Comparison of ENCODE assay signal across 8 mouse cellular contexts in the genomic region with DNA sequence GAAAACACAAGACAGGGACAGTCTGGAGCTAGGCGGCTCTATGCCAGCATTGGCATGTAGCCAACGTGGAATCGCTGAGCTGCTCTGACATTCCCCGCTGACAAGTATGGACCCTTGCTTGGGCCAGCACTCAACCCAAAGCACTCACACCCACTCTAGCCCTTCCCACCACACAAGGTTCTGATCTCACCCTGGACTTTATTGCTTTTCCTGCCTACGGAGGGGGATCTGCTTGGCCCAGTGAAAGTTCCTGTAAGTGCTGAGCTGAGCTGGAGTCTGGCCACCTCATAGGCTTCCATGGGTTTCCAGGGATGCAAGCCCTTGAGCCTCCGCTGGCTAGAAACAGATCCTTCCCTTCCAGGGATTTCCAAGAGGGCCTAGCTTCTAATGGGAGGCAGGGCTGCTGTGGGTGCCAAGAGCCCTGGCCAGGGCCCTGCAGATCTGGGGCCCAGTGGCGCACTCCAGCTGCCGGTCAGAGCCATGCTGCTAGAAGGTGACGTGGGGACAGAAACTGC. TPM values are rescaled to one million over a fixed set of nuclear protein-coding genes. Genes with fewer than 3 reads are reported as not detected.
DNase-seq lines count a peak whose midpoint lies in the region; ATAC-seq and TF ChIP-seq lines count a peak whose summit lies in the region.

No protein-coding gene starts in this region.

- 0 out of 2 replicates have a peak, but pooled peaks have one; percentile 13 for ATAC-seq in forebrain, embryonic 15.5 days (replicated peaks)
- no peak for ATAC-seq in forebrain, embryonic 11.5 days (replicated peaks; ENCODE audit: low FRiP score)
- no peak for ATAC-seq in neural tube, embryonic 15.5 days (ENCODE audit: low FRiP score)
- no peak for ATAC-seq in erythroblast, adult 5-6 weeks (replicated peaks; ENCODE audit: low FRiP score, poor library complexity, severe bottlenecking)

- no peak overlapping the region for H3K4me2 ChIP-seq in forebrain, embryonic 15.5 days (replicated peaks)
- H3K4me2 ChIP-seq in forebrain, embryonic 11.5 days (ENCODE audit: low read depth, low read length, severe bottlenecking), result no peak overlapping the region
- H3K4me2 ChIP-seq in neural tube, embryonic 15.5 days, result no peak overlapping the region

- H3K9me3 ChIP-seq in forebrain, embryonic 15.5 days, result no peaks in the 10 kb centered on the region
- H3K9me3 ChIP-seq in forebrain, embryonic 11.5 days (ENCODE audit: control insufficient read depth, low read length), result no peaks in the 10 kb centered on the region
- no peaks in the 10 kb centered on the region for H3K9me3 ChIP-seq in neural tube, embryonic 15.5 days (replicated peaks)

- no peaks in the 10 kb centered on the region for H3K27me3 ChIP-seq in forebrain, embryonic 15.5 days
- H3K27me3 ChIP-seq in forebrain, embryonic 11.5 days (ENCODE audit: control insufficient read depth, insufficient read depth, low read length), result no peaks in the 10 kb centered on the region
- H3K27me3 ChIP-seq in kidney, adult 2 months (replicated peaks; ENCODE audit: control insufficient read depth, insufficient read depth, low read length), result no peaks in the 10 kb centered on the region
- no peaks in the 10 kb centered on the region for H3K27me3 ChIP-seq in neural tube, embryonic 15.5 days (replicated peaks)

- no peak overlapping the region for H3K9ac ChIP-seq in forebrain, embryonic 15.5 days (replicated peaks)
- no peak overlapping the region for H3K9ac ChIP-seq in forebrain, embryonic 11.5 days (ENCODE audit: low read length)
- no peak overlapping the region for H3K9ac ChIP-seq in neural tube, embryonic 15.5 days (replicated peaks)

- H3K4me3 ChIP-seq in forebrain, embryonic 15.5 days, result no peak overlapping the region
- no peak overlapping the region for H3K4me3 ChIP-seq in forebrain, embryonic 11.5 days (ENCODE audit: low read depth, low read length)
- H3K4me3 ChIP-seq in kidney, adult 2 months (ENCODE audit: insufficient read depth, low read depth, low read length), result no peak overlapping the region
- no peak overlapping the region for H3K4me3 ChIP-seq in neural tube, embryonic 15.5 days (replicated peaks)

- WGBS in forebrain, embryonic 15.5 days, result 51% methylated on average over 9 of the region's 9 CpGs
- WGBS in forebrain, embryonic 11.5 days, result 89% methylated on average over 9 of the region's 9 CpGs
- 57% methylated on average over 9 of the region's 9 CpGs for WGBS in kidney, adult 2 months
- 64% methylated on average over 9 of the region's 9 CpGs for WGBS in neural tube, embryonic 15.5 days

- H3K36me3 ChIP-seq in forebrain, embryonic 15.5 days, result no peaks in the 10 kb centered on the region
- no peaks in the 10 kb centered on the region for H3K36me3 ChIP-seq in forebrain, embryonic 11.5 days (ENCODE audit: control insufficient read depth, insufficient read depth, low read length)
- no peaks in the 10 kb centered on the region for H3K36me3 ChIP-seq in kidney, adult 2 months (ENCODE audit: control insufficient read depth, insufficient read depth, low read length)
- H3K36me3 ChIP-seq in neural tube, embryonic 15.5 days, result no peaks in the 10 kb centered on the region

- TF ChIP-seq POLR2A in kidney, adult 2 months (IDR thresholded peaks at IDR 0.05; ENCODE audit: low read depth, low read length), result no peak

- H3K4me1 ChIP-seq in forebrain, embryonic 15.5 days, result peaks cover 5% of the 10 kb centered on the region; the same call in 1 of the 2 replicates
- no peaks in the 10 kb centered on the region for H3K4me1 ChIP-seq in forebrain, embryonic 11.5 days (replicated peaks; ENCODE audit: control insufficient read depth, insufficient read depth, low read length)
- H3K4me1 ChIP-seq in kidney, adult 2 months (ENCODE audit: control insufficient read depth, insufficient read depth, low read length), result no peaks in the 10 kb centered on the region
- H3K4me1 ChIP-seq in neural tube, embryonic 15.5 days, result peaks cover 9% of the 10 kb centered on the region

- H3K27ac ChIP-seq in forebrain, embryonic 15.5 days (replicated peaks), result no peak overlapping the region
- H3K27ac ChIP-seq in forebrain, embryonic 11.5 days (ENCODE audit: low read depth, low read length), result no peak overlapping the region
- H3K27ac ChIP-seq in kidney, adult 2 months (ENCODE audit: insufficient read depth, low read depth, low read length), result no peak overlapping the region
- peak overlapping the region; percentile 28; the same call in 1 of the 2 replicates for H3K27ac ChIP-seq in neural tube, embryonic 15.5 days (replicated peaks)

- TF ChIP-seq CTCF in kidney, adult 2 months (conservative IDR thresholded peaks at IDR 0.05; ENCODE audit: insufficient read depth, insufficient read length, low read depth, low read length), result no peak

- no peak for DNase-seq in forebrain, embryonic 11.5 days (ENCODE audit: low spot score)
- DNase-seq in MN1 (ENCODE audit: low spot score), result peak; percentile 40
- peak; percentile 42 for DNase-seq in gastrocnemius, adult 18-20 months (ENCODE audit: low spot score)
- peak; percentile 65 for DNase-seq in kidney, adult 2 months
- DNase-seq in embryo, embryonic 10 days (ENCODE audit: low spot score), result no peak

RNA-seq across cellular contexts. Expression of gene Ripor3, which starts 8.8 kb away (rescaled TPM):
- 0.13 and 0.28 TPM in 2 replicates for polyA plus RNA-seq in forebrain, embryonic 15.5 days (2015; fragmentation: Nextera tagmentation; extraction: Ambion mirVana)
- polyA plus RNA-seq in forebrain, embryonic 11.5 days (2014; fragmentation: Nextera tagmentation; extraction: Ambion mirVana), result 0.72 and 1.00 TPM in 2 replicates
- under 1 TPM; 0.09 to 0.11 TPM for total RNA-seq in gastrocnemius, adult 18-20 months (2021)
- polyA plus RNA-seq in kidney, adult 2 months (2012; rRNA removed), result 12.3 and 13.0 TPM in 2 replicates
- 0.47 and 0.66 TPM in 2 replicates for polyA plus RNA-seq in neural tube, embryonic 15.5 days (2015; fragmentation: Nextera tagmentation; extraction: Ambion mirVana)
- not detected in 2 replicates for total RNA-seq in erythroblast, adult 5-6 weeks (2015; ENCODE audit: low replicate concordance)
- not detected in 2 replicates for total RNA-seq in erythroblast, adult 5-6 weeks (2017; ENCODE audit: low replicate concordance)

Comparison
In these comparisons a context has a peak if more than half of its experiments do, and no peak if none do; other contexts are left out.
1. DNase-seq: peak in MN1 (single experiment), gastrocnemius, adult 18-20 months (single experiment) and kidney, adult 2 months (single experiment); none in forebrain, embryonic 11.5 days (single experiment) and embryo, embryonic 10 days (single experiment).